Mouse (Mus musculus) ovary, postnatal 14 days (tissue): Measurements from ENCODE around the gene Vmn2r-ps159.
"Not testable (repeated sequence)": the region's sequence is repeated elsewhere in the genome, so short reads cannot be mapped to it uniquely, and the experiment has no call there.

Experiments used
- DNase-seq: peaks from one replicate; pipeline ENCODE4 v3.0.0; 2022; ENCODE audit warnings: low spot score

Gene Vmn2r-ps159

GRCm38 (mm10) chr4:156330803-156331202 lies at the start of gene Vmn2r-ps159:
Gene Vmn2r-ps159, plus strand, starts transcription at chr4:156331103.
- DNase-seq = not testable (repeated sequence)

GRCm38 (mm10) chr4:156341601-156342504 lies 10.9 kb downstream of the Vmn2r-ps159 start:
- DNase-seq = not testable (repeated sequence)

GRCm38 (mm10) chr4:156342569-156343325 lies 11.8 kb downstream of the Vmn2r-ps159 start:
- no peak for DNase-seq

DNA sequence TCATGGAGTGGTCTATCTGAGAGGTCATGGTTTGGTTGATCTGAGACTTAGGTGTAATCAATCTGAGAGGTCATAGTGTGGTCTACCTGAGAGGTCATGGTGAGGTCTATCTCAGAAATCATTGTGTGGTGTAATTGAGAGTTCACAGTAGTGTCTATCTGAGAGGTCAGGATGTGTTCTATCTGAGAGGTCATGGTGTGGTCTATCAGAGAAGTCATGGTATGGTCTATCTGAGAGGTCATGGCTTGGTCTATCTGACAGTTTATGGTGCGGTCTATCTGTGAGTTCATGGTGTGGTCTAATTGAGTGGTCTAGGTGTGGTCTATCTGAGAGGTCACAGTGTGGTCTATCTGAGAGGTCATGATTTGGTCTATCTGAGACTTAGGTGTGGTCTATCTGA lies 12.4 kb downstream of the Vmn2r-ps159 start:
- no peak for DNase-seq

GRCm38 (mm10) chr4:156356756-156357437 lies 26.0 kb downstream of the Vmn2r-ps159 start:
- DNase-seq = not testable (repeated sequence)
